Mouse (Mus musculus): ENCODE data around the gene Igflr1.
A peak's percentile ranks its signal among the peaks of the same experiment; 100 is the strongest.

The Igflr1 gene

DNA sequence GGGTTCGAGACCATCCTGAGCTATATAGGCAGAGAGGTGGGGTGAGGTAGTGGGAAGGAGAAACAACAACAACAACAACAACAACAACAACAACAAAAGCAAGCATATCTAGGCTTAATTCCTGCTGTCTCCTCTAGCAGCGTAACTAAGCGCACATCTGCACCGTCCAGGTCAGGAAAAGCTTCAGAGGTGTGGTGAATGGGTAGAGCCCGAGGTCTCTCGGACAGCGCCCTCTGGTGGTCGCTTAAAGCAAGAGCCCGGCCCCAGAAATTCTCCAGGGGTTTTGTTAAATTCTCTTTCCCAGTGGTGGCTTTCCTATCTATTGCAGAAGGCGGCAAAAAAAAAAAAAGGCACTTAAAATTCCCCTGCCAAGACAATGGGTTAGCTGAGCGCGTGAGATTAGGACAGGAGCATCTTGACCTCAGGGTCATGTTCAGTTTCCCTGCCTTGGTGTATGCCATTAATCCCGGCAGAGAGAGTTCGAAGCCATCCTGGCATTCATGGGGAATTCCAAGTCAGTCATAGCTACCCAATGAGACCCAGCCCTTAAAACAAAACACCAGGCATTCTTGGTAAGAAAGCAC is 48.4 kb downstream of the Igflr1 start:
- peak; percentile 66 for DNase-seq (ENCODE audit: low read depth)

DNA sequence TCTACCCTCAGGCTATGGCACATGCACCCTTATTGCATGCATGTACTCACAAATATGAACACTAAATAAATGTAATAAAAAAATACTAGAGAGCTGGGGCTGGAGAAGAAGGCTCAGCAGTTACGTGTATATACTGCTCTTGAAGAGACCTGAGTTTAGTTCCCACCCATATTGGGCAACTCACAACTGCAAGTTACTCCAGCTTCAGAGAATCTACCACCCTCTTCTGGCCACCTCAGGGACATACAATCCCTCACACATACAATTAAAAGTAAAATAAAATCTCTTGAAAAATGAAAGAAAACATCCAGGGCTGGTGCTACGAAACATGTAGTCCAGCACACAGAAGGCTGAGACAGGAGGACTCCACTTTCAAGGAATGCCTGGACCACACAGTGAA is 49.2 kb downstream of the Igflr1 start:
- peak; percentile 85 for DNase-seq (ENCODE audit: low read depth)

DNA sequence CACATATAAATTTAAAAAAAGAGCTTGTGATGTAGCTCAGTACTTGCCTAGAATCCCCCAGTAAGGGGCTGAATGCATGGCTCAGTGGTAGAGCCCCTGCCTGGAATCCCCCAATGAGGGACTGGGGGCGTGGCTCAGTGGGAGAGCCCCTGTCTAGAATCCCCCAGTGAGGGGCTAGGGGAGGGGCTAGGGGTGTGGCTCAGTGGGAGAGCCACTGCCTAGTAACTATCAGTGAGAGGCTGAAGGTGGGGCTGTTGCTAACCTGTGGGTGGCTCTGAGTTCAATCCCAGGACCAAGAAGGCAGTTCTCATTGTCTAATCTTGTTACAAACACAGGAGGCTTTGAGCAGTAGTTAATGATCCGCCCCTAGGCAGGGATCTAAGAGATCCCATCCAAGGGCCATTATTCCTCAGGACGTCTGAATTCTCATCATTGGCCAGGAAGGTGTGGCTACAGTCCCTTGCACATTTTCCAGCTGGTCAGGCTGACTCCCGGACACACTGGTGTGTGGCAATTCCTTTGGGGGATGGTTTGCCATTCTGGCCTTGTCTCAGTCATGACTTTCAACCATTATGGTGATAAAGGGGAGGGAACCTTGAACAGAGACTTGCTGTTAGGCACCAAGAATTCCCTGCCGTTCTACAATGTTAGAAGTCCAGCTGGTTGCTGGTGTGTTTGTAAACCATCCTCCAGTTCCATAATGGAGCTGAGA is 50.0 kb downstream of the Igflr1 start:
- DNase-seq (ENCODE audit: low read depth) = no peak
